Mouse (Mus musculus) forebrain, embryonic 13.5 days (tissue): ENCODE data around the gene Plxna2. TPM values are rescaled to one million over a fixed set of nuclear protein-coding genes. Genes with fewer than 3 reads are reported as not detected.

Experiments
- ATAC-seq: fragments of 200-750 bp; cut with Nextera tagmentation; 2 replicates; pipeline ENCODE4 v1.8.0; 2017
- H3K27ac ChIP-seq: fragments of 300-500 bp; sonication (generic); 2 replicates; pipeline ENCODE4 v1.5.1; 2015; ENCODE audit warnings: inconsistent platforms, mild to moderate bottlenecking, moderate library complexity
- H3K27me3 ChIP-seq: fragments of 300-500 bp; sonication (generic); 2 replicates; pipeline ENCODE4 v1.6.1; 2015; ENCODE audit warnings: mild to moderate bottlenecking, inconsistent platforms
- H3K36me3 ChIP-seq: fragments of 300-500 bp; sonication (generic); 2 replicates; pipeline ENCODE4 v1.6.1; 2015; ENCODE audit warnings: mild to moderate bottlenecking, inconsistent platforms; ENCODE audit not compliant: poor library complexity, severe bottlenecking
- H3K4me1 ChIP-seq: fragments of 300-500 bp; sonication (generic); 2 replicates; pipeline ENCODE4 v1.6.1; 2015; ENCODE audit warnings: inconsistent platforms
- H3K4me2 ChIP-seq: fragments of 300-500 bp; sonication (generic); 2 replicates; pipeline ENCODE4 v1.6.1; 2015; ENCODE audit warnings: inconsistent platforms, mild to moderate bottlenecking, moderate library complexity
- H3K4me3 ChIP-seq: fragments of 300-500 bp; sonication (generic); 2 replicates; pipeline ENCODE4 v1.5.1; 2015; ENCODE audit warnings: mild to moderate bottlenecking, inconsistent platforms
- H3K9ac ChIP-seq: fragments of 300-500 bp; sonication (generic); 2 replicates; pipeline ENCODE4 v1.6.1; 2015; ENCODE audit warnings: mild to moderate bottlenecking, inconsistent platforms
- H3K9me3 ChIP-seq: fragments of 300-500 bp; sonication (generic); replicated peaks from 2 replicates; pipeline ENCODE4 v1.6.1; 2016; ENCODE audit warnings: inconsistent platforms
- WGBS: fragments of 180-500 bp; shearing (Covaris S2); methylation state at CpG from one replicate; pipeline ENCODE4 v1.1.7; 2015; 5-methylcytosine and 5-hydroxymethylcytosine counted together
- polyA plus RNA-seq: library from polyadenylated mRNA; unstranded; fragments of >200 nt; fragmentation: Nextera tagmentation; extraction: Ambion mirVana; gene quantifications from 2 replicates; pipeline ENCODE4 v1.2.1, GENCODE M21; 2015

The Plxna2 gene
- polyA plus RNA-seq, 1 experiment from 2014 or later, result 55.8 TPM

- WGBS, result 4% methylated on average over 2 of the region's 2 CpGs
Observed at GRCm38 (mm10) chr1:194613271-194613834, 4.7 kb upstream of the Plxna2 start.

GRCm38 (mm10) chr1:194613923-194614830 is 3.8 kb upstream of the Plxna2 start:
- Histone ChIP-seq H3K9ac (no peak overlapping the region), H3K4me3 (no peak overlapping the region), H3K27ac (peak overlapping the region; percentile 74), H3K36me3 (no peaks in the 10 kb centered on the region), H3K4me2 (0 out of 2 replicates have a peak overlapping the region, but pooled peaks have one; percentile 6), H3K9me3 (no peaks in the 10 kb centered on the region), H3K27me3 (no peaks in the 10 kb centered on the region), H3K4me1 (peaks cover 45% of the 10 kb centered on the region)
- WGBS, result 53% methylated on average over 5 of the region's 5 CpGs
- peak; percentile 48 for ATAC-seq

More at GRCm38 (mm10) chr1:194613271-194613834, 4.7 kb upstream of the Plxna2 start:
- Histone ChIP-seq H3K9ac (no peak overlapping the region), H3K4me1 (peaks cover 41% of the 10 kb centered on the region), H3K36me3 (no peaks in the 10 kb centered on the region), H3K9me3 (no peaks in the 10 kb centered on the region), H3K4me2 (no peak overlapping the region), H3K27me3 (no peaks in the 10 kb centered on the region), H3K27ac (peak overlapping the region; percentile 74), H3K4me3 (no peak overlapping the region)
- peak; percentile 80 for ATAC-seq

GRCm38 (mm10) chr1:194616136-194616535 is 1.9 kb upstream of the Plxna2 start:
- peaks cover 37% of the 10 kb centered on the region for H3K4me1 ChIP-seq
- H3K9ac ChIP-seq, result no peak overlapping the region
- peak; percentile 12; the same call in 1 of the 2 replicates for ATAC-seq
- WGBS, result 14% methylated on average over 1 of the region's 1 CpGs
- H3K27me3 ChIP-seq, result no peaks in the 10 kb centered on the region
- H3K4me2 ChIP-seq, result no peak overlapping the region
- H3K27ac ChIP-seq, result peak overlapping the region; percentile 55; the same call in 1 of the 2 replicates
- H3K4me3 ChIP-seq, result no peak overlapping the region
- H3K9me3 ChIP-seq, result no peaks in the 10 kb centered on the region
- H3K36me3 ChIP-seq, result no peaks in the 10 kb centered on the region

GRCm38 (mm10) chr1:194618841-194619311 is 858 bp downstream of the Plxna2 start:
- no peaks in the 10 kb centered on the region for H3K27me3 ChIP-seq
- ATAC-seq, result peak; percentile 34
- H3K9ac ChIP-seq, result peak overlapping the region; percentile 99
- peaks cover 43% of the 10 kb centered on the region for H3K4me1 ChIP-seq
- no peaks in the 10 kb centered on the region for H3K9me3 ChIP-seq
- peak overlapping the region; percentile 91 for H3K27ac ChIP-seq
- H3K4me3 ChIP-seq, result peak overlapping the region; percentile 96
- peak overlapping the region; percentile 64 for H3K4me2 ChIP-seq
- no peaks in the 10 kb centered on the region for H3K36me3 ChIP-seq
- WGBS, result under 1% methylated on average over 19 of the region's 19 CpGs

GRCm38 (mm10) chr1:194619353-194620244 is 1.6 kb downstream of the Plxna2 start:
- H3K27ac ChIP-seq, result peak overlapping the region; percentile 91
- ATAC-seq, result peak; percentile 93
- H3K36me3 ChIP-seq, result no peaks in the 10 kb centered on the region
- H3K9me3 ChIP-seq, result no peaks in the 10 kb centered on the region
- peaks cover 43% of the 10 kb centered on the region for H3K4me1 ChIP-seq
- peak overlapping the region; percentile 99 for H3K9ac ChIP-seq
- H3K4me3 ChIP-seq, result peak overlapping the region; percentile 96
- WGBS, result under 1% methylated on average over 62 of the region's 62 CpGs
- H3K27me3 ChIP-seq, result no peaks in the 10 kb centered on the region
- H3K4me2 ChIP-seq, result peak overlapping the region; percentile 64

GRCm38 (mm10) chr1:194620245-194620991 is 2.4 kb downstream of the Plxna2 start:
- peak overlapping the region; percentile 64 for H3K4me2 ChIP-seq
- H3K9ac ChIP-seq, result peak overlapping the region; percentile 99
- H3K27ac ChIP-seq, result peak overlapping the region; percentile 91
- no peaks in the 10 kb centered on the region for H3K27me3 ChIP-seq
- ATAC-seq, result peak; percentile 22
- under 1% methylated on average over 56 of the region's 56 CpGs for WGBS
- H3K36me3 ChIP-seq, result no peaks in the 10 kb centered on the region
- peak overlapping the region; percentile 96 for H3K4me3 ChIP-seq
- no peaks in the 10 kb centered on the region for H3K9me3 ChIP-seq
- H3K4me1 ChIP-seq, result peaks cover 49% of the 10 kb centered on the region

- H3K4me1 ChIP-seq, result peaks cover 66% of the 10 kb centered on the region
- no peaks in the 10 kb centered on the region for H3K9me3 ChIP-seq
- no peaks in the 10 kb centered on the region for H3K27me3 ChIP-seq
- peak overlapping the region; percentile 96 for H3K4me3 ChIP-seq
- H3K4me2 ChIP-seq, result peak overlapping the region; percentile 64
- peak overlapping the region; percentile 73 for H3K27ac ChIP-seq
- peak overlapping the region; percentile 99 for H3K9ac ChIP-seq
- H3K36me3 ChIP-seq, result no peaks in the 10 kb centered on the region
- 49% methylated on average over 3 of the region's 3 CpGs for WGBS
- no peak for ATAC-seq
Observed at GRCm38 (mm10) chr1:194622174-194622573, 4.2 kb downstream of the Plxna2 start.

- peak overlapping the region; percentile 99 for H3K9ac ChIP-seq
- peaks cover 71% of the 10 kb centered on the region for H3K4me1 ChIP-seq
- no peaks in the 10 kb centered on the region for H3K27me3 ChIP-seq
- H3K27ac ChIP-seq, result peak overlapping the region; percentile 73
- ATAC-seq, result no peak
- WGBS, result 49% methylated on average over 2 of the region's 2 CpGs
- peak overlapping the region; percentile 64 for H3K4me2 ChIP-seq
- H3K9me3 ChIP-seq, result no peaks in the 10 kb centered on the region
- peak overlapping the region; percentile 96 for H3K4me3 ChIP-seq
- H3K36me3 ChIP-seq, result 0 out of 2 replicates have a peak, but pooled peaks cover 3% of the 10 kb centered on the region
Observed at GRCm38 (mm10) chr1:194622677-194623076, 4.7 kb downstream of the Plxna2 start.

GRCm38 (mm10) chr1:194623641-194624040 is 5.6 kb downstream of the Plxna2 start:
- Histone ChIP-seq H3K27ac (0 out of 2 replicates have a peak overlapping the region, but pooled peaks have one; percentile 49), H3K4me3 (peak overlapping the region; percentile 96), H3K4me1 (peaks cover 81% of the 10 kb centered on the region), H3K9me3 (no peaks in the 10 kb centered on the region), H3K9ac (peak overlapping the region; percentile 99), H3K36me3 (0 out of 2 replicates have a peak, but pooled peaks cover 6% of the 10 kb centered on the region), H3K27me3 (no peaks in the 10 kb centered on the region), H3K4me2 (peak overlapping the region; percentile 64)
- 90% methylated on average over 3 of the region's 3 CpGs for WGBS
- ATAC-seq, result no peak

- 43% methylated on average over 2 of the region's 2 CpGs for WGBS
- H3K9ac ChIP-seq, result peak overlapping the region; percentile 99
- peak overlapping the region; percentile 96 for H3K4me3 ChIP-seq
- peak overlapping the region; percentile 49 for H3K27ac ChIP-seq
- peak overlapping the region; percentile 64 for H3K4me2 ChIP-seq
- H3K9me3 ChIP-seq, result no peaks in the 10 kb centered on the region
- peaks cover 84% of the 10 kb centered on the region for H3K4me1 ChIP-seq
- no peak for ATAC-seq
- H3K36me3 ChIP-seq, result 0 out of 2 replicates have a peak, but pooled peaks cover 6% of the 10 kb centered on the region
- no peaks in the 10 kb centered on the region for H3K27me3 ChIP-seq
Observed at GRCm38 (mm10) chr1:194624411-194624810, 6.4 kb downstream of the Plxna2 start.

GRCm38 (mm10) chr1:194624973-194625372 is 7.0 kb downstream of the Plxna2 start:
- H3K9me3 ChIP-seq, result no peaks in the 10 kb centered on the region
- H3K36me3 ChIP-seq, result 0 out of 2 replicates have a peak, but pooled peaks cover 6% of the 10 kb centered on the region
- H3K4me2 ChIP-seq, result peak overlapping the region; percentile 64
- peaks cover 89% of the 10 kb centered on the region for H3K4me1 ChIP-seq
- no peak for ATAC-seq
- no peaks in the 10 kb centered on the region for H3K27me3 ChIP-seq
- H3K4me3 ChIP-seq, result peak overlapping the region; percentile 96
- peak overlapping the region; percentile 49 for H3K27ac ChIP-seq
- 21% methylated on average over 4 of the region's 4 CpGs for WGBS
- peak overlapping the region; percentile 99 for H3K9ac ChIP-seq
